Mouse (Mus musculus) midbrain, embryonic 14.5 days (tissue): ENCODE data around the gene Sucnr1. TPM values are rescaled to one million over a fixed set of nuclear protein-coding genes. Genes with fewer than 3 reads are reported as not detected.

Experiments
- ATAC-seq: fragments of 200-750 bp; cut with Nextera tagmentation; 2 replicates; pipeline ENCODE4 v1.8.0; 2017; ENCODE audit warnings: moderate number of reproducible peaks, moderate library complexity; ENCODE audit not compliant: low FRiP score, low TSS enrichment
- DNase-seq: peaks from one replicate; pipeline ENCODE4 v3.0.0-alpha.2; 2015
- H3K27ac ChIP-seq: fragments of 300-500 bp; sonication (generic); replicated peaks from 2 replicates; pipeline ENCODE4 v1.5.1; 2014; ENCODE audit warnings: mild to moderate bottlenecking, low read depth, low read length, moderate library complexity
- H3K27me3 ChIP-seq: fragments of 300-500 bp; sonication (generic); 2 replicates; pipeline ENCODE4 v1.6.1; 2014; ENCODE audit warnings: low read length, control low read depth, mixed read lengths; ENCODE audit not compliant: control insufficient read depth, insufficient read depth
- H3K36me3 ChIP-seq: fragments of 300-500 bp; sonication (generic); 2 replicates; pipeline ENCODE4 v1.6.1; 2014; ENCODE audit warnings: low read length, control low read depth; ENCODE audit not compliant: control insufficient read depth, insufficient read depth
- H3K4me1 ChIP-seq: fragments of 300-500 bp; sonication (generic); 2 replicates; pipeline ENCODE4 v1.6.1; 2014; ENCODE audit warnings: mild to moderate bottlenecking, antibody characterized with exemption, low read length, control low read depth; ENCODE audit not compliant: control insufficient read depth, insufficient read depth
- H3K4me2 ChIP-seq: fragments of 300-500 bp; sonication (generic); 2 replicates; pipeline ENCODE4 v1.6.1; 2014; ENCODE audit warnings: mild to moderate bottlenecking, low read length, moderate library complexity
- H3K4me3 ChIP-seq: fragments of 300-500 bp; sonication (generic); replicated peaks from 2 replicates; pipeline ENCODE4 v1.5.1; 2014; ENCODE audit warnings: low read depth, low read length
- H3K9ac ChIP-seq: fragments of 300-500 bp; sonication (generic); replicated peaks from 2 replicates; pipeline ENCODE4 v1.6.1; 2014; ENCODE audit warnings: mild to moderate bottlenecking, low read length, moderate library complexity
- H3K9me3 ChIP-seq: fragments of 300-500 bp; sonication (generic); 2 replicates; pipeline ENCODE4 v1.6.1; 2016; ENCODE audit warnings: low read length, control low read depth, mixed read lengths; ENCODE audit not compliant: control insufficient read depth
- WGBS: fragments of 180-500 bp; shearing (Covaris S2); extraction: QIAGEN DNeasy Blood & Tissue Kit; methylation state at CpG from one replicate; pipeline ENCODE4 v1.1.7; 2014; 5-methylcytosine and 5-hydroxymethylcytosine counted together
- polyA plus RNA-seq: library from polyadenylated mRNA; unstranded; fragments of >200 nt; fragmentation: Nextera tagmentation; extraction: Ambion mirVana; gene quantifications from 2 replicates; pipeline ENCODE4 v1.2.1, GENCODE M21; 2014

The Sucnr1 gene
- polyA plus RNA-seq, 1 experiment from 2014 or later = not detected

GRCm38 (mm10) chr3:60080572-60080971 is 1.1 kb upstream of the Sucnr1 start:
- Histone ChIP-seq H3K27me3 (no peaks in the 10 kb centered on the region), H3K4me2 (no peak overlapping the region), H3K4me1 (0 out of 2 replicates have a peak, but pooled peaks cover 10% of the 10 kb centered on the region), H3K4me3 (no peak overlapping the region), H3K9ac (no peak overlapping the region), H3K9me3 (no peaks in the 10 kb centered on the region), H3K36me3 (no peaks in the 10 kb centered on the region), H3K27ac (no peak overlapping the region)
- 54% methylated on average over 4 of the region's 4 CpGs for WGBS
- DNase-seq (peak; percentile 2), ATAC-seq (no peak)

- H3K36me3 ChIP-seq = no peaks in the 10 kb centered on the region
- ATAC-seq = no peak
- H3K4me1 ChIP-seq = 0 out of 2 replicates have a peak, but pooled peaks cover 10% of the 10 kb centered on the region
- no peak for DNase-seq
- no peak overlapping the region for H3K4me3 ChIP-seq
- H3K9me3 ChIP-seq = no peaks in the 10 kb centered on the region
- no peaks in the 10 kb centered on the region for H3K27me3 ChIP-seq
- 89% methylated on average over 3 of the region's 3 CpGs for WGBS
- H3K27ac ChIP-seq = no peak overlapping the region
- no peak overlapping the region for H3K4me2 ChIP-seq
- no peak overlapping the region for H3K9ac ChIP-seq
Observed at GRCm38 (mm10) chr3:60082746-60083145, 1.1 kb downstream of the Sucnr1 start.

DNA sequence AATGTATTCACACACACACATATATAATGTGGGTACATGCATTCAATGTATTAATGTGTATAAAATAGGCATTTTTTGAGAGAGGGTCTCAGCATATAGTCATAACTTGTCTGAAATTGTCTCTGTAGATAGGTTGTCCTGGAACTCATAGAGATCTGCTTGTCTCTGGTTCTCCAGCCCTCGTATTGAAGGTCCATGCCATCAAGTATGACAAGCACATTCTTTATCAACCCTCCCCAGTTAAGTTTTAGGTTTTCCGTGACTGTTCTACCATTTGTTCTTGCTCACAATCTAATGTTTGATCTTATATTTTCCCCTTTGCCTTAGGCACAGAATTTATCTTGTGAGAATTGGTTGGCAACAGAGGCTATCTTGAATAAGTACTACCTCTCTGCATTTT is 4.1 kb downstream of the Sucnr1 start:
- Histone ChIP-seq H3K9ac (no peak overlapping the region), H3K27ac (no peak overlapping the region), H3K4me2 (no peak overlapping the region), H3K4me1 (0 out of 2 replicates have a peak, but pooled peaks cover 5% of the 10 kb centered on the region), H3K4me3 (no peak overlapping the region), H3K36me3 (no peaks in the 10 kb centered on the region), H3K9me3 (no peaks in the 10 kb centered on the region), H3K27me3 (no peaks in the 10 kb centered on the region)
- WGBS = 91% methylated on average over 2 of the region's 2 CpGs
- DNase-seq (no peak), ATAC-seq (no peak)

- 90% methylated on average over 8 of the region's 8 CpGs for WGBS
- Histone ChIP-seq H3K4me1 (no peaks in the 10 kb centered on the region), H3K36me3 (no peaks in the 10 kb centered on the region), H3K4me3 (no peak overlapping the region), H3K4me2 (no peak overlapping the region), H3K9me3 (no peaks in the 10 kb centered on the region), H3K27me3 (no peaks in the 10 kb centered on the region), H3K9ac (no peak overlapping the region), H3K27ac (no peak overlapping the region)
- ATAC-seq = no peak
- no peak for DNase-seq
Observed at GRCm38 (mm10) chr3:60091321-60091720, 9.7 kb downstream of the Sucnr1 start.

- ATAC-seq = no peak
- Histone ChIP-seq H3K4me2 (no peak overlapping the region), H3K27ac (no peak overlapping the region), H3K36me3 (no peaks in the 10 kb centered on the region), H3K27me3 (no peaks in the 10 kb centered on the region), H3K4me3 (no peak overlapping the region), H3K9ac (no peak overlapping the region), H3K9me3 (no peaks in the 10 kb centered on the region), H3K4me1 (no peaks in the 10 kb centered on the region)
- 69% methylated on average over 2 of the region's 2 CpGs for WGBS
- DNase-seq = no peak
Observed at GRCm38 (mm10) chr3:60094386-60095156, 12.9 kb downstream of the Sucnr1 start.

GRCm38 (mm10) chr3:60096941-60097340 is 15.3 kb downstream of the Sucnr1 start:
- no peak for ATAC-seq
- Histone ChIP-seq H3K27ac (no peak overlapping the region), H3K9me3 (no peaks in the 10 kb centered on the region), H3K36me3 (no peaks in the 10 kb centered on the region), H3K4me1 (no peaks in the 10 kb centered on the region), H3K4me2 (no peak overlapping the region), H3K4me3 (no peak overlapping the region), H3K27me3 (no peaks in the 10 kb centered on the region), H3K9ac (no peak overlapping the region)
- 78% methylated on average over 3 of the region's 3 CpGs for WGBS
- no peak for DNase-seq

DNA sequence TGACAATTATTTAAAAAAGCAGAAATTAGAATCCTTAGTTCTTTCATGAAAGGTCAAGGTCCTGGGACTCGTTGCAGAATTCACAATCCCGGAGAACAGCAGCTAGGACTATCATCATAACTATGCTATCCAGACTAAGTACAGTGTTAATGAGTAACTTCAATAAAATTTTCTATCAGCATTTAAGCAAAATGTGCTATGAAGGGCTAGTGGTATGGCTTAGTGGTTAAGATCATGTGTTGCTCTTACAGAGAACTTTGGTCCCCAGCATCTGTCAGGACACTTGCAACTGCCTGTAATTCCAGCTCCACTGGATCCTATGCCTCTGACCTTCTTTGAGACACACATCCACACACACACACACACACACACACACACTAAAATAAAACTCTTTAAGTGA is 15.8 kb downstream of the Sucnr1 start:
- ATAC-seq (no peak), DNase-seq (no peak)
- Histone ChIP-seq H3K4me3 (no peak overlapping the region), H3K27ac (no peak overlapping the region), H3K9me3 (no peaks in the 10 kb centered on the region), H3K27me3 (no peaks in the 10 kb centered on the region), H3K9ac (no peak overlapping the region), H3K4me1 (no peaks in the 10 kb centered on the region), H3K36me3 (no peaks in the 10 kb centered on the region), H3K4me2 (no peak overlapping the region)
- WGBS = 92% methylated on average over 2 of the region's 2 CpGs

DNA sequence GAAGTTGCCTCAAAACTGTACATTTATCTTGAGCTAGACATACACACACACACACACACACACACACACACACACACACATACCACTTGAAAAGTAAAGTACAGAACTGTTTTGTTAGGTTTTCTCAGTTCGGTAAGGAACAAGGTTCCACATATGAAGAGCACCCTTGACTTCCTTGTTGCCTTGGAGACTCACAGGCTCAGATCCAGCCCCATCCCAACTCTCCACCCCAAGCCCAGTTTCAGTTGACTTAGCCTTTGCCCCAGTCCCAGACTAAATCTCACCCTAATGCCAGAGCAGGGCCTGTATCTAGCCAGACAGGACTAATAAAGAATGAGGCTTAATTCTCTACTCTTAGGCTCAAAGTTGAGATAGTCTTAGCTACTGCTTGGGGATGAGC is 16.9 kb downstream of the Sucnr1 start:
- no peaks in the 10 kb centered on the region for H3K4me1 ChIP-seq
- H3K4me3 ChIP-seq = no peak overlapping the region
- no peaks in the 10 kb centered on the region for H3K36me3 ChIP-seq
- WGBS = 89% methylated on average over 1 of the region's 1 CpGs
- H3K9ac ChIP-seq = no peak overlapping the region
- no peak for DNase-seq
- H3K27me3 ChIP-seq = no peaks in the 10 kb centered on the region
- ATAC-seq = no peak
- no peak overlapping the region for H3K27ac ChIP-seq
- H3K9me3 ChIP-seq = no peaks in the 10 kb centered on the region
- no peak overlapping the region for H3K4me2 ChIP-seq

DNA sequence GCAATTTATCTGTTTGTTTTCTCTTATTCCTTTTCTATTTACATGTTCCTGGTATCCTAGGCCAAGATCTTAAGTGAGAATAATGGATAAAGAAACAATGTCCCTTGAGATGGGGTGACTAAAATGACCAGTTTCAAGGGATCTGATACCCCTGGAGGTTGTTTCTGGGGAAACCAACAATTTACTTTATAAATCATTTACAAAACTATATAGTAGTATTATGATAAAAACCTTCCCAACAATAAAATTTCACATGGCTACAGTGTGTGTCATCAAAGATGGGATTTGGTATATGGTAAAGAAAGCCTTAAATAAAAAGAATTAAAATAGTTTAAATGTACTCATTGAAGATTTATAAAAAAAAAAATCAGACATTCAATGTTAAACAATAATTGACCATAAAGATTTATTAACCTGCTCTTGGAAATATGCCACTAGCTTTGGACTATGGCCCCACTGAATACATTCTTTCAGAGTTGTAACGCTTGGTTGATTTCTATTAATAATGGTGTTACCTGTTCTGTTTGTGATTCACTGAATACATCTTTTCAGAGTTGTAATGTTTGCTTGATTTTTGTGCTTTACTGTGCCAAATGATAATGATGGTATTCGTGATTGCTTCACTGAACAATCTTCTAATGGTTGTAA is 22.9 kb downstream of the Sucnr1 start:
- Histone ChIP-seq H3K9me3 (no peaks in the 10 kb centered on the region), H3K4me3 (no peak overlapping the region), H3K4me2 (no peak overlapping the region), H3K27ac (no peak overlapping the region), H3K36me3 (no peaks in the 10 kb centered on the region), H3K4me1 (no peaks in the 10 kb centered on the region), H3K9ac (no peak overlapping the region), H3K27me3 (no peaks in the 10 kb centered on the region)
- WGBS = 83% methylated on average over 2 of the region's 2 CpGs
- ATAC-seq (no peak), DNase-seq (no peak)
